Mouse (Mus musculus): ENCODE measurements around the gene Tmem115. TPM values are rescaled to one million over a fixed set of nuclear protein-coding genes. Genes with fewer than 3 reads are reported as not detected.

Gene Tmem115
- total RNA-seq, 2 experiments from 2014 or later, result 13.3 to 14.3 TPM

DNA sequence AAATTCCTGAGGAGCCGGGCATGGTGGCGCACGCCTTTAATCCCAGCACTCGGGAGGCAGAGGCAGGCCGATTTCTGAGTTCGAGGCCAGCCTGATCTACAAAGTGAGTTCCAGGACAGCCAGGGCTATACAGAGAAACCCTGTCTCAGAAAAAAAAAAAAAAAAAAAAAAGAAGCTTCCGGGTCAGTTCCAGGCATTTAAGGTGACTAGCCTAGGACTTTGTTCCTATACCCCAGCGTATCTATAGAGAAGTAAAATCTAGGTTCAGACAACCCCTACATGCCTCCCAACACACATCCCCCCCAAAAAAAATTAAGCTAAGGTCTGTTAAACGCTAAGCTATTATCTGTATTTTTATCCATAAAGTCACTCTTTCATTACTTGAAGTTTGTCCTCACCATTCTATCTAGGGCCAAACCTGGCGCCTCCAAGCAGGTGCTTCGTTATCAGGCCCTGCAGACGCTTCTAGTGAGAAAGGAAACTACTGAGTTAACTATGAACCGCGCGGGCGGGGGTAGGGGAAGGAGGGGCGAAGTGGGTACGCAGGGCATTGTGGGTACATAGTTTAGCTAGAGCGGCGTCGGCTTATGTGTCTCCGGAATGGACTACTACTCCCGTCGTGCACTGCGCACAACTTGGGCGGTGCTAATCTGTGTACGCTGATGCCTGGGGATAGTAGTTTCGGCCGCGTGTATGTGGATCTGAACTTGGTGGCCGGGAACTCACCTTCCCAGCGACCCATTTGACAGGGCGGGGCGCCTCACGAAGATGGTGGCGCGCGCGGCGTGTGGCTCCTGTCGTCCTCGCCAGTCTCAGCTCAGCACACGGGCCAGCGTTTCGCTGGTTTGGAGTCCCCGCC lies 53.5 kb downstream of the Tmem115 start, which contains the start of gene Ifrd2:
TSS of gene Ifrd2 (plus strand) at position 669 of the 859 bp plus-strand sequence.
- peak; percentile 91 to 95 for DNase-seq
- intact Hi-C loops (cut with DNase I), result no loop called here

- no peak for DNase-seq
- intact Hi-C loops (cut with DNase I), result no loop called here
Observed at GRCm38 (mm10) chr9:107587833-107588639, 54.3 kb downstream of the Tmem115 start.

Other genes with a start within 250 kb of the Tmem115 start
- gene Mapkapk3, start 244.1 kb upstream of the Tmem115 start, total RNA-seq (2021), result 10 to 100 TPM; 28.2 to 31.2 TPM
- 10 to 100 TPM in 1 of 2 experiments, 1 to 10 TPM in 1; 3.9 to 32.3 TPM for gene Cish, start 237.9 kb upstream of the Tmem115 start, total RNA-seq (2021)
- 10 to 100 TPM in 1 of 2 experiments, 1 to 10 TPM in 1; 9.3 to 11.2 TPM for gene Hemk1, start 195.6 kb upstream of the Tmem115 start, total RNA-seq (2021)
- gene 6430571L13Rik, start 193.3 kb upstream of the Tmem115 start, total RNA-seq (2021), result 10 to 100 TPM; 33.5 to 35.9 TPM
- gene Cacna2d2, start 134.3 kb upstream of the Tmem115 start, total RNA-seq (2021), result under 1 TPM; 0.35 to 0.71 TPM
- 1 to 10 TPM; 2.3 to 3.4 TPM for gene Cyb561d2, start 8.2 kb downstream of the Tmem115 start, total RNA-seq (2021)
- 10 to 100 TPM in 1 of 2 experiments, 1 to 10 TPM in 1; 9.1 to 11.6 TPM for gene Nprl2, start 8.3 kb downstream of the Tmem115 start, total RNA-seq (2021)
- not detected for gene Zmynd10, start 13.4 kb downstream of the Tmem115 start, total RNA-seq (2021)
- 10 to 100 TPM; 10.4 to 14.9 TPM for gene Rassf1, start 17.6 kb downstream of the Tmem115 start, total RNA-seq (2021)
- 10 to 100 TPM; 28.7 to 35.1 TPM for gene Tusc2, start 29.3 kb downstream of the Tmem115 start, total RNA-seq (2021)
- gene Hyal2, start 34.0 kb downstream of the Tmem115 start, total RNA-seq (2021), result 10 to 100 TPM; 12.0 to 16.5 TPM
- 1 to 10 TPM; 2.5 to 2.8 TPM for gene Hyal1, start 43.0 kb downstream of the Tmem115 start, total RNA-seq (2021)
- gene Naa80, start 44.9 kb downstream of the Tmem115 start, total RNA-seq (2021), result 10 to 100 TPM; 11.2 to 14.4 TPM
- gene Hyal3, start 46.9 kb downstream of the Tmem115 start, total RNA-seq (2021), result under 1 TPM; 0.23 to 0.27 TPM
- 10 to 100 TPM; 48.2 to 55.8 TPM for gene Ifrd2, start 53.7 kb downstream of the Tmem115 start, total RNA-seq (2021)
- 10 to 100 TPM; 13.1 to 17.5 TPM for gene Sema3b, start 75.3 kb downstream of the Tmem115 start, total RNA-seq (2021)
- gene Gnai2, start 101.4 kb downstream of the Tmem115 start, total RNA-seq (2021), result 10 to 100 TPM; 65.2 to 70.5 TPM
- 10 to 100 TPM; 60.6 to 81.6 TPM for gene Slc38a3, start 135.6 kb downstream of the Tmem115 start, total RNA-seq (2021)
- not detected for gene Gnat1, start 145.8 kb downstream of the Tmem115 start, total RNA-seq (2021)
- 1 to 10 TPM; 4.9 to 6.1 TPM for gene Sema3f, start 176.5 kb downstream of the Tmem115 start, total RNA-seq (2021)
- 10 to 100 TPM; 32.7 to 36.3 TPM for gene Rbm5, start 237.1 kb downstream of the Tmem115 start, total RNA-seq (2021)

Measured in gastrocnemius, postnatal 36 days (tissue).